Mouse (Mus musculus): Measurements from ENCODE around the gene Lrch1.

Lrch1 gene

GRCm38 (mm10) chr14:74852965-74853758, 94.5 kb downstream of the Lrch1 start:
- DNase-seq (ENCODE audit: low spot score), result no peak

- no peak for DNase-seq (ENCODE audit: low spot score)
These were observed 95.8 kb downstream of the Lrch1 start for GRCm38 (mm10) chr14:74851866-74852265.

DNA sequence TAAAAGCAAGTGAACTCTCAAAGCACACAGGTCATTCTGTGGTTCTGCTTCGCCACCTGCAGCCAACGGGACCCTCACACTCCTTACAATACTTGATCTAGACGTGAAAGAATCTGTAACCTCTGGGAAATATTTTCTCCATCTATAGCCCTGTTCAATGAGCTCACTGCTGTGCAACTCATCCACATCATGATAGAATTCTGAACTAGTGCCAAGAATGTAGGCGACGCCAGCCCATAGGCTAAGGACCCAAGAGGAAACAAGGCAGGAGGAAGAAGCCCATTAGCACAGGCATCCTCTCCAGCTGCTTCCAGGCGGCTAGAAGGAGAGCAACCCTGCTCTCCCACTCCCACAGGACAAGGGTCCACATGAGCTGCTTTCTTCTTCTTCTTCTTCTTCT, 98.7 kb downstream of the Lrch1 start:
- no peak for DNase-seq (ENCODE audit: low spot score)

GRCm38 (mm10) chr14:74848224-74848623, 99.5 kb downstream of the Lrch1 start:
- no peak for DNase-seq (ENCODE audit: low spot score)

DNA sequence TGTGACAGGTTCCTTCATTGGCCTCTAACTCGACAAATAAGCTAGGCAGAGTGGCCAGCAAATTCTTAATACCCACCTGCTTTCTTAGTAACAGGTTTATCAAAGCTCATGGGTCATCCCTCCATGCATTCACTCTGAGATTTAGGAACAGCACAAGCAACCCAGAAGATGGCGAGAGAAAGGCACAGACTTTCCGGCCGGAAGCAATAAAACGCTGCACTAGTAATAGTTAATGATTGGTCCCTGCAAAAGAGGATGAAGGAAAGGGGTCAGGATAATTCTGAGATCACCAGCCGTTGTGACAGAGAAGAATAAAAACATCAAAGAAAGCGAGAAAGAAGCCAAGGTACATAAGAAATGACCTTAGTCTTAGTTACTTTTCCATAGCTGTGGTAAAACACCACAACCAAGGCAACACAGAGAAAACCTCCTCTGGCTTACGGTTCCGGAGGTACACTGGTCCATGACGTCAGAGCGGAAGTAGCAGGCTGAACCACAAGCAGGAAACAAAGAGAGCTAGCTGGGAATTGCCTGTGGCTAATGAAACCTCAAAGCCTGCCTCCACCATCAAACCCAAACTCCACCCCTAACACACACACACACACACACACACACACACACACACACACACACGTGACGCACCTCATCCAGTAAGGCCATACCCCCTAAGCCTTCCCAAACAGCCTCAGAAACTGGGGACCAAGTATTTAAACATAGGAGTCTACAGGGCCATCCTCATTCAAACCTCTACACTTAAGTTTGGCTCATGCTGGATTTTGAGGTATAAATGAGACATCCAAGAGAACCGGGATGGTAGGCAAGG, 100.2 kb downstream of the Lrch1 start:
- DNase-seq (ENCODE audit: low spot score), result no peak

- no peak for DNase-seq (ENCODE audit: low spot score)
These were observed 101.0 kb downstream of the Lrch1 start for GRCm38 (mm10) chr14:74846668-74847067.

GRCm38 (mm10) chr14:74845661-74846274, 101.9 kb downstream of the Lrch1 start:
- no peak for DNase-seq (ENCODE audit: low spot score)

- DNase-seq (ENCODE audit: low spot score), result no peak
These were observed 106.0 kb downstream of the Lrch1 start for GRCm38 (mm10) chr14:74841708-74842107.

- no peak for DNase-seq (ENCODE audit: low spot score)
These were observed 106.4 kb downstream of the Lrch1 start for GRCm38 (mm10) chr14:74841297-74841696.

GRCm38 (mm10) chr14:74840820-74841219, 106.9 kb downstream of the Lrch1 start:
- DNase-seq (ENCODE audit: low spot score), result no peak

DNA sequence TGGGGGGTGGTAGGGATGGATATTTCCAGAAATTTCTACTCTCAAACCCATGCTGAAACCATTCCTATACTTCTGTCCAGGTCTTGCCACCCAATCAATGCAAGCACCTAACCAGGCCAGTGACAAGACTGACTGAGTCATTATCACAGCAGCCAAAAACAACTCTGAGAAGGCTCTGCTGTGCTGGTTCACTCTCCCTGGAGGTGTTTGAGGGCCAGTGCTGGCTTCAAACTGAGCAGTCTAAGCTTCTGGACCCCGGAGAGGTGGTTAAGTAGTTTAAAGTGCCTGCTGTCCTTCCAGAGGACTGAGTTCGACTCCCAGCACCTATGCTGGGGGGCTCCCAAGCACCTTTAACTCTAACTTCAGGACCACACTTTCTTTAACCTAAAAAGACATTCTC, 107.3 kb downstream of the Lrch1 start:
- DNase-seq (ENCODE audit: low spot score), result no peak

- DNase-seq (ENCODE audit: low spot score), result no peak
These were observed 108.9 kb downstream of the Lrch1 start for GRCm38 (mm10) chr14:74838816-74839215.

DNA sequence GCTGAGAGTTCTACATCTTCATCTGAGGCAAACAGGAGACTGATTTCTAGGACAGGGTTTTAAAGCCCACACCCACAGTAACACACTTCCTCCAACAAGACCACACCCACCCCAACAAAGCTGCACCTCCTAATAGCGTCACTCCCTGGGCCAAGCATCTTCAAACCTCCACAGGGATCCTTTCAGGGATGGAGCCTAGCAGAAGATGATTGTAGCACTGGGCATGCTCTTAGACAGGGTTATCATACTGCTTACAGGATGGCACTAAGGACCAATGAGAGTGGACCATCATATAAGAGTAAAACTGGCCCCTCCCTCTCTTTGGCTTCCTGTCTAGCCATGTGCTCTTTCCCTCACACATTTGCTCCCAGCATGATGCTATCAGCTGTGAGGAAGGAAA, 112.7 kb downstream of the Lrch1 start:
- no peak for DNase-seq (ENCODE audit: low spot score)

DNA sequence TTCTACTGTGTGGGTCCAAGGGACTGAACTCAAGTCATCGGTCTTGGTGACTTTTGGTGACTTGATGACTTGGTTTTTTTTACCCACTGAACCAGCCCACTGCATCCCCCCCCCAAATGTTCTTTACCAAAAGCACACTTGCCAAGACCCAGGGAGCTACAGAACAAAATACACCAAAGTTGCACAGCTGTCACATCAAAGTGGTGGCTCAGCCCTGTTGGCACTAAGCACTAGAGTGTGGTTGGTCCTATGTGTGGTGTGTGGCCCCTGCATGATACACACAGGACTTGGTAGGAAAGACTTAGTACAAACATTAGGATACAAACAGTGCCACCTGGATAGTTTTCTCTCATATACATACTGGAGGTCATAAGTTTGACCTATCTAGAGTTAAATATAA, 113.5 kb downstream of the Lrch1 start:
- no peak for DNase-seq (ENCODE audit: low spot score)

DNA sequence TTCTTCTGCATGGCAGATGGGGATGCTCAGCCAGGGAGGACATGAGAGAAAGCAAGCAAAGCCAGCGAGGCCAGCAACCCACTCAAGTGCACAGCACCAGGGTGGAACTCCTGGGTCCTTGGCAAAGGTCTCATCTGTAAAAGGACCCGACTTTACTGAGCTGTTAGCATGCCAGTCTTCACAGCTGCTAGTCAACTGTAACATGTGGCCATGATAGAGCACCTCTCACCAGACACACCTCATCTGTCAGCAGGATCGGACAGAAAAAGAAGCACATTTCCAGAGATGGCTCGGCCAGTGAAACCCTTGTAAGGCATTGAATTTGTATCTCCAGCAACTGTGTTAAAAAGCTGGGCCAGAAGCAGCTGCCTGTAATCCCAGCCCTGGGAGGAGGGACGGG, 116.0 kb downstream of the Lrch1 start:
- DNase-seq (ENCODE audit: low spot score), result no peak

DNA sequence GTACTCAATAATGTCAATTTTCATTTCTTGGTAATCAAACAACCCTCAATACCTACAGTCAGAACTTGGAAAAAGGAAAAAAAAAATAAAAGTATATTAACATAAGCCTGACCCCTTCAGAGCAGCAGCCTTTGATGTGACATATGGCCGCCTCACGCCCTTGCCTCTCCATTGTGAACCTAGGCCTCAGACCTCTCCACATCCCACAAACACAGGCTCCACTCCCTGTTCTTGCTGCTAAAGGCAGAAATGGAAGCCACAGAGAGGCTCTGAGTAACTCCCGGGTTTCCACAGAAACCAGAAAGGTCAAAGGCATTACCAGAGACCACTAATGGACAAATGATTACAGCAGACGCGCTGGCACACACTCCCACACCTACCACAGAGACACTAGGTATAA, 116.6 kb downstream of the Lrch1 start:
- no peak for DNase-seq (ENCODE audit: low spot score)

GRCm38 (mm10) chr14:74830591-74830990, 117.1 kb downstream of the Lrch1 start:
- no peak for DNase-seq (ENCODE audit: low spot score)

- no peak for DNase-seq (ENCODE audit: low spot score)
These were observed 124.7 kb downstream of the Lrch1 start for GRCm38 (mm10) chr14:74822757-74823680.

GRCm38 (mm10) chr14:74822048-74822447, 125.6 kb downstream of the Lrch1 start:
- DNase-seq (ENCODE audit: low spot score), result no peak

- no peak for DNase-seq (ENCODE audit: low spot score)
These were observed 127.4 kb downstream of the Lrch1 start for GRCm38 (mm10) chr14:74820180-74820813.

DNA sequence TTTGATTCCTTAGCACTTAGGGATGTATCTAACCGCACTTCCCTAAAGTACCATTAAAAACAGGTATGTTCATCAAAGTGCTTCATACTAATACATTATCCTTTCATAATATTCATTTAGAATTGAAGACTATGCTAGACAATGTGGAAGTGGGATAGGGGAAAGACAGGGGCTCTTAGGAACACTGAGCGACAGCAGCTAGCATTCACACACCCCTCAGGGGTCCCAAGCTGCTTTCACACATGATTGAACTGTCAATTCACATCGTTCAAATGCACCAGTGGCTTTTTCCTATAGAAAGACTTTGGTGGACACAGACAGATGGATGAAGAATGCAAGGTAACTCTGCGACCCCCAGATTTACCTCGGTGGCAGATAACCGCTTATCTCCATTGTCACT, 131.0 kb downstream of the Lrch1 start:
- no peak for DNase-seq (ENCODE audit: low spot score)

All from layer of hippocampus, adult 9-10 months (tissue).